Comparison of ENCODE assay signal across 8 mouse cellular contexts in the genomic region with DNA sequence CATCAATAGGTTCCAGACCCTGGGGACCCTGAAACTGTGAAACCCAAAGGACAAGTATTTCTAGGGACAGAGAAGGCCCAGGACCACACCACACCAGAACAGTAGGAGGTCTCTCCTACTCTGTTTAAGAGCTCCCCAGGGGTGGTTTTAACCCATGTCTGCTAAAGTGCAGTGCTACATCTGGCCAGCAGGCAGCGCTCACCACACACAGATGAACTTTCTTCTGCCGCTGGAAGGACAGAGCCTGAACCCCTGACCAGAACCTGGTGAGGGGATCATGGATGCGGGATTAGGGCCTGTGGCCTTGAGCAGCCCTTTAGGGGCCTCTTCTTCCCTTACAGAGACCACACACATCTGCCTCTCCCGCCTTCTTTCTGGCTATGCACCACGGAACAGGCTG. TPM values are rescaled to one million over a fixed set of nuclear protein-coding genes. Genes with fewer than 3 reads are reported as not detected.
DNase-seq lines count a peak whose midpoint lies in the region; ATAC-seq and TF ChIP-seq lines count a peak whose summit lies in the region.

No protein-coding gene starts in this region.

- no peak for ATAC-seq in intestine, postnatal 0 days
- ATAC-seq in intestine, embryonic 16.5 days: no peak
- ATAC-seq in forebrain, embryonic 12.5 days (ENCODE audit: low FRiP score): peak; percentile 58; the same call in 1 of the 2 replicates
- peak; percentile 18; the same call in 1 of the 2 replicates for ATAC-seq in hindbrain, embryonic 16.5 days

- no peak overlapping the region for H3K4me3 ChIP-seq in intestine, postnatal 0 days (ENCODE audit: low read depth, low read length)
- H3K4me3 ChIP-seq in intestine, embryonic 16.5 days (ENCODE audit: low read length): no peak overlapping the region
- H3K4me3 ChIP-seq in forebrain, embryonic 12.5 days (replicated peaks): no peak overlapping the region
- H3K4me3 ChIP-seq in hindbrain, embryonic 16.5 days (ENCODE audit: low read length): no peak overlapping the region

- H3K4me2 ChIP-seq in intestine, postnatal 0 days (replicated peaks; ENCODE audit: low read depth): no peak overlapping the region
- no peak overlapping the region for H3K4me2 ChIP-seq in intestine, embryonic 16.5 days (ENCODE audit: low read depth, low read length)
- no peak overlapping the region for H3K4me2 ChIP-seq in forebrain, embryonic 12.5 days
- H3K4me2 ChIP-seq in hindbrain, embryonic 16.5 days (ENCODE audit: low read length): no peak overlapping the region

- intact Hi-C loops in left cerebral cortex, postnatal 36 days (cut with DNase I): loop anchor here (1.0 to 5.0 kb wide), 3 partner anchors 36 to 229 kb away; no protein-coding TSS in a partner anchor

- WGBS in intestine, postnatal 0 days: 9% methylated on average over 5 of the region's 5 CpGs
- 11% methylated on average over 5 of the region's 5 CpGs for WGBS in intestine, embryonic 16.5 days
- 5% methylated on average over 5 of the region's 5 CpGs for WGBS in forebrain, embryonic 12.5 days
- WGBS in hindbrain, embryonic 16.5 days: 11% methylated on average over 5 of the region's 5 CpGs

- no peak overlapping the region for H3K9ac ChIP-seq in intestine, postnatal 0 days (ENCODE audit: low read depth, low read length)
- H3K9ac ChIP-seq in intestine, embryonic 16.5 days (ENCODE audit: low read depth, low read length): no peak overlapping the region
- H3K9ac ChIP-seq in forebrain, embryonic 12.5 days: no peak overlapping the region
- H3K9ac ChIP-seq in hindbrain, embryonic 16.5 days (ENCODE audit: low read depth, low read length): no peak overlapping the region

- no peak overlapping the region for H3K27ac ChIP-seq in intestine, postnatal 0 days (ENCODE audit: low read depth, low read length)
- H3K27ac ChIP-seq in intestine, embryonic 16.5 days (ENCODE audit: low read length): no peak overlapping the region
- no peak overlapping the region for H3K27ac ChIP-seq in forebrain, embryonic 12.5 days
- H3K27ac ChIP-seq in hindbrain, embryonic 16.5 days (ENCODE audit: low read depth, low read length): no peak overlapping the region

- H3K4me1 ChIP-seq in intestine, postnatal 0 days (replicated peaks; ENCODE audit: control insufficient read depth, insufficient read depth, low read length): no peaks in the 10 kb centered on the region
- H3K4me1 ChIP-seq in intestine, embryonic 16.5 days (ENCODE audit: control insufficient read depth, insufficient read depth, low read length): no peaks in the 10 kb centered on the region
- peaks cover 7% of the 10 kb centered on the region; the same call in 1 of the 2 replicates for H3K4me1 ChIP-seq in forebrain, embryonic 12.5 days
- H3K4me1 ChIP-seq in hindbrain, embryonic 16.5 days (ENCODE audit: control insufficient read depth, insufficient read depth, low read depth, low read length): peaks cover 6% of the 10 kb centered on the region; the same call in 1 of the 2 replicates

- peak; percentile 76 for DNase-seq in brain, adult 2 months (ENCODE audit: low read depth, low spot score)
- DNase-seq in left cerebral cortex, postnatal 36 days (ENCODE audit: low spot score in 2 of 2): peak; percentile 68 to 78
- peak; percentile 83 for DNase-seq in naive thymus-derived CD4-positive, alpha-beta T cell, adult 2 months (ENCODE audit: low read depth)
- peak; percentile 41 to 66 for DNase-seq in spleen, postnatal 14 days (ENCODE audit: low spot score in 2 of 2)

- H3K9me3 ChIP-seq in intestine, postnatal 0 days (ENCODE audit: control insufficient read depth): no peaks in the 10 kb centered on the region
- no peaks in the 10 kb centered on the region for H3K9me3 ChIP-seq in intestine, embryonic 16.5 days (ENCODE audit: control insufficient read depth, low read length)
- H3K9me3 ChIP-seq in forebrain, embryonic 12.5 days: no peaks in the 10 kb centered on the region
- H3K9me3 ChIP-seq in hindbrain, embryonic 16.5 days (ENCODE audit: control insufficient read depth, low read length): no peaks in the 10 kb centered on the region

- TF ChIP-seq CTCF in intestine, postnatal 0 days (IDR thresholded peaks at IDR 0.05; ENCODE audit: low read depth): peak; percentile 95

- H3K27me3 ChIP-seq in intestine, postnatal 0 days (replicated peaks; ENCODE audit: control insufficient read depth, insufficient read depth, low read length): no peaks in the 10 kb centered on the region
- no peaks in the 10 kb centered on the region for H3K27me3 ChIP-seq in intestine, embryonic 16.5 days (replicated peaks; ENCODE audit: control insufficient read depth, insufficient read depth, low read length)
- peaks cover 14% of the 10 kb centered on the region for H3K27me3 ChIP-seq in forebrain, embryonic 12.5 days
- peaks cover 2% of the 10 kb centered on the region; the same call in 1 of the 2 replicates for H3K27me3 ChIP-seq in hindbrain, embryonic 16.5 days (replicated peaks; ENCODE audit: control insufficient read depth, insufficient read depth, low read length)

- no peaks in the 10 kb centered on the region for H3K36me3 ChIP-seq in intestine, postnatal 0 days (ENCODE audit: control insufficient read depth, insufficient read depth)
- H3K36me3 ChIP-seq in intestine, embryonic 16.5 days (ENCODE audit: control insufficient read depth, insufficient read depth, low read length): no peaks in the 10 kb centered on the region
- no peaks in the 10 kb centered on the region for H3K36me3 ChIP-seq in forebrain, embryonic 12.5 days (replicated peaks)
- no peaks in the 10 kb centered on the region for H3K36me3 ChIP-seq in hindbrain, embryonic 16.5 days (ENCODE audit: control insufficient read depth, insufficient read depth, low read length)

RNA-seq across cellular contexts. Expression of a gene that starts 26.6 kb away (rescaled TPM):
- 2.5 and 3.1 TPM in 2 replicates for polyA plus RNA-seq in intestine, postnatal 0 days (2015; fragmentation: Nextera tagmentation; extraction: Ambion mirVana)
- polyA plus RNA-seq in intestine, embryonic 16.5 days (2015; fragmentation: Nextera tagmentation; extraction: Ambion mirVana): 7.2 and 8.5 TPM in 2 replicates
- polyA plus RNA-seq in forebrain, embryonic 12.5 days (2016; fragmentation: Nextera tagmentation; extraction: Ambion mirVana): 3.5 and 4.5 TPM in 2 replicates
- polyA plus RNA-seq in hindbrain, embryonic 16.5 days (2015; fragmentation: Nextera tagmentation; extraction: Ambion mirVana): 6.2 and 6.4 TPM in 2 replicates
- 10 to 100 TPM in 1 of 2 experiments, 1 to 10 TPM in 1; 8.7 to 11.9 TPM for total RNA-seq in left cerebral cortex, postnatal 36 days (2021)

RNA-seq across cellular contexts. Expression of a gene that starts 50.8 kb away (rescaled TPM):
- 9.0 and 9.9 TPM in 2 replicates for polyA plus RNA-seq in intestine, postnatal 0 days (2015; fragmentation: Nextera tagmentation; extraction: Ambion mirVana)
- 19.9 and 25.1 TPM in 2 replicates for polyA plus RNA-seq in intestine, embryonic 16.5 days (2015; fragmentation: Nextera tagmentation; extraction: Ambion mirVana)
- 2.6 and 4.6 TPM in 2 replicates for polyA plus RNA-seq in forebrain, embryonic 12.5 days (2016; fragmentation: Nextera tagmentation; extraction: Ambion mirVana)
- polyA plus RNA-seq in hindbrain, embryonic 16.5 days (2015; fragmentation: Nextera tagmentation; extraction: Ambion mirVana): 4.0 and 5.7 TPM in 2 replicates
- total RNA-seq in left cerebral cortex, postnatal 36 days (2021): 1 to 10 TPM; 2.7 to 4.3 TPM

Comparison
In these comparisons a context has a peak if more than half of its experiments do, and no peak if none do; other contexts are left out.
1. ATAC-seq: peak in forebrain, embryonic 12.5 days (single experiment) and hindbrain, embryonic 16.5 days (single experiment); none in intestine, postnatal 0 days (single experiment) and intestine, embryonic 16.5 days (single experiment).
2. Peak in every context shown above with its lines, with median percentiles within 50 percentile points of each other: DNase-seq.